In genomic region chr17:81088866-81089265, GRCm38 (mm10) we compare ENCODE assay signal across 25 mouse cellular contexts. TPM values are rescaled to one million over a fixed set of nuclear protein-coding genes. Genes with fewer than 3 reads are reported as not detected.
DNase-seq lines count a peak whose midpoint lies in the region; ATAC-seq and TF ChIP-seq lines count a peak whose summit lies in the region.
"Had no signal": no experiment of that assay in that cellular context is flagged by ENCODE, and none has a peak within 500 bp of the region (broad histone marks: within the 10 kb centered on the region; RNA-seq: fewer than 3 reads in every experiment).

No protein-coding gene starts in this region.

- no peaks in the 10 kb centered on the region for H3K9me3 ChIP-seq in embryonic facial prominence, embryonic 14.5 days (ENCODE audit: control insufficient read depth, low read length)
- no peaks in the 10 kb centered on the region for H3K9me3 ChIP-seq in embryonic facial prominence, embryonic 10.5 days
- H3K9me3 ChIP-seq in midbrain, postnatal 0 days (ENCODE audit: low read length): no peaks in the 10 kb centered on the region
- H3K9me3 ChIP-seq in midbrain, embryonic 14.5 days (ENCODE audit: control insufficient read depth, low read length): no peaks in the 10 kb centered on the region
- H3K9me3 ChIP-seq: embryonic facial prominence, embryonic 13.5 days; G1E; heart, embryonic 12.5 days; heart, embryonic 15.5 days; hindbrain, embryonic 10.5 days; hindbrain, embryonic 13.5 days; intestine, embryonic 15.5 days had no signal

- ATAC-seq in embryonic facial prominence, embryonic 14.5 days (ENCODE audit: low read depth): no peak; the same call in 1 of the 2 replicates
- ATAC-seq in midbrain, postnatal 0 days (ENCODE audit: low FRiP score): no peak
- no peak for ATAC-seq in midbrain, embryonic 14.5 days (ENCODE audit: low FRiP score, low TSS enrichment)
- ATAC-seq: hindbrain, embryonic 16.5 days; intestine, embryonic 15.5 days had no signal

- no peaks in the 10 kb centered on the region for H3K4me1 ChIP-seq in embryonic facial prominence, embryonic 14.5 days (ENCODE audit: control insufficient read depth, insufficient read depth, low read length)
- no peaks in the 10 kb centered on the region for H3K4me1 ChIP-seq in embryonic facial prominence, embryonic 10.5 days
- no peaks in the 10 kb centered on the region for H3K4me1 ChIP-seq in midbrain, postnatal 0 days (ENCODE audit: insufficient read depth, low read length)
- H3K4me1 ChIP-seq in midbrain, embryonic 14.5 days (ENCODE audit: control insufficient read depth, insufficient read depth, low read length): no peaks in the 10 kb centered on the region
- H3K4me1 ChIP-seq: heart, embryonic 12.5 days; heart, embryonic 15.5 days; hindbrain, embryonic 10.5 days; hindbrain, embryonic 13.5 days; intestine, embryonic 15.5 days had no signal

- WGBS in embryonic facial prominence, embryonic 14.5 days: 72% methylated on average over 3 of the region's 3 CpGs
- WGBS in embryonic facial prominence, embryonic 10.5 days: 75% methylated on average over 3 of the region's 3 CpGs
- 44% methylated on average over 3 of the region's 3 CpGs for WGBS in midbrain, postnatal 0 days
- WGBS in midbrain, embryonic 14.5 days: 36% methylated on average over 3 of the region's 3 CpGs

- peak; percentile 9 for DNase-seq in embryonic facial prominence, embryonic 14.5 days (ENCODE audit: low spot score)
- DNase-seq in embryonic facial prominence, embryonic 10.5 days (ENCODE audit: low spot score): no peak
- peak; percentile 10 for DNase-seq in midbrain, postnatal 0 days (ENCODE audit: low spot score)
- no peak for DNase-seq in midbrain, embryonic 14.5 days
- DNase-seq in retina, postnatal 1 day: peak; percentile 58
- DNase-seq in thymus, postnatal 36 days: no peak
- DNase-seq: adrenal gland, adult 2 months; adrenal gland, postnatal 14 days; B cell, adult 2 months; cerebellum, adult 11-12 months; cerebellum, adult 9-10 months; cerebellum, postnatal 14 days; gastrocnemius, postnatal 25 days; heart, adult 18-20 months; heart, postnatal 10 days; heart, postnatal 36 days had no signal

- no peaks in the 10 kb centered on the region for H3K36me3 ChIP-seq in embryonic facial prominence, embryonic 14.5 days (ENCODE audit: control insufficient read depth, insufficient read depth, low read length)
- no peaks in the 10 kb centered on the region for H3K36me3 ChIP-seq in embryonic facial prominence, embryonic 10.5 days (replicated peaks)
- no peaks in the 10 kb centered on the region for H3K36me3 ChIP-seq in midbrain, postnatal 0 days (ENCODE audit: insufficient read depth, low read length)
- H3K36me3 ChIP-seq in midbrain, embryonic 14.5 days (ENCODE audit: control insufficient read depth, insufficient read depth, low read length): no peaks in the 10 kb centered on the region
- H3K36me3 ChIP-seq: embryonic facial prominence, embryonic 13.5 days; G1E; heart, embryonic 12.5 days; heart, embryonic 15.5 days; hindbrain, embryonic 10.5 days; hindbrain, embryonic 13.5 days; intestine, embryonic 15.5 days had no signal

- no peak overlapping the region for H3K27ac ChIP-seq in embryonic facial prominence, embryonic 14.5 days (replicated peaks; ENCODE audit: low read depth, low read length)
- H3K27ac ChIP-seq in embryonic facial prominence, embryonic 10.5 days (replicated peaks): no peak overlapping the region
- no peak overlapping the region for H3K27ac ChIP-seq in midbrain, postnatal 0 days (ENCODE audit: low read depth, low read length)
- H3K27ac ChIP-seq in midbrain, embryonic 14.5 days (replicated peaks; ENCODE audit: low read depth, low read length): no peak overlapping the region
- H3K27ac ChIP-seq: embryonic facial prominence, embryonic 13.5 days; heart, embryonic 15.5 days; hindbrain, embryonic 10.5 days; hindbrain, embryonic 13.5 days; intestine, embryonic 15.5 days had no signal

- H3K27me3 ChIP-seq in embryonic facial prominence, embryonic 14.5 days (replicated peaks; ENCODE audit: control insufficient read depth, insufficient read depth, low read length): no peaks in the 10 kb centered on the region
- H3K27me3 ChIP-seq in embryonic facial prominence, embryonic 10.5 days (replicated peaks; ENCODE audit: low read depth, poor library complexity, severe bottlenecking): no peaks in the 10 kb centered on the region
- H3K27me3 ChIP-seq in midbrain, postnatal 0 days (ENCODE audit: insufficient read depth, low read length): no peaks in the 10 kb centered on the region
- H3K27me3 ChIP-seq in midbrain, embryonic 14.5 days (ENCODE audit: control insufficient read depth, insufficient read depth, low read length): no peaks in the 10 kb centered on the region
- H3K27me3 ChIP-seq: CH12.LX; embryonic facial prominence, embryonic 13.5 days; heart, embryonic 12.5 days; heart, embryonic 15.5 days; hindbrain, embryonic 13.5 days; intestine, embryonic 15.5 days had no signal

- H3K9ac ChIP-seq in embryonic facial prominence, embryonic 14.5 days (ENCODE audit: low read depth, low read length): no peak overlapping the region
- H3K9ac ChIP-seq in midbrain, postnatal 0 days (replicated peaks; ENCODE audit: low read length, poor library complexity, severe bottlenecking): no peak overlapping the region
- no peak overlapping the region for H3K9ac ChIP-seq in midbrain, embryonic 14.5 days (replicated peaks; ENCODE audit: low read length)
- H3K9ac ChIP-seq: embryonic facial prominence, embryonic 13.5 days; heart, embryonic 12.5 days; heart, embryonic 15.5 days; hindbrain, embryonic 13.5 days; intestine, embryonic 15.5 days had no signal

- no peak for TF ChIP-seq CTCF in midbrain, postnatal 0 days (IDR thresholded peaks at IDR 0.05)

- H3K4me2 ChIP-seq in embryonic facial prominence, embryonic 14.5 days (ENCODE audit: low read depth, low read length): no peak overlapping the region
- no peak overlapping the region for H3K4me2 ChIP-seq in midbrain, postnatal 0 days (ENCODE audit: low read depth, low read length, poor library complexity, severe bottlenecking)
- H3K4me2 ChIP-seq in midbrain, embryonic 14.5 days (ENCODE audit: low read length): no peak overlapping the region
- H3K4me2 ChIP-seq: embryonic facial prominence, embryonic 13.5 days; heart, embryonic 12.5 days; heart, embryonic 15.5 days; hindbrain, embryonic 13.5 days; intestine, embryonic 15.5 days had no signal

- no peak overlapping the region for H3K4me3 ChIP-seq in embryonic facial prominence, embryonic 14.5 days (ENCODE audit: low read depth, low read length)
- no peak overlapping the region for H3K4me3 ChIP-seq in embryonic facial prominence, embryonic 10.5 days
- no peak overlapping the region for H3K4me3 ChIP-seq in midbrain, postnatal 0 days (ENCODE audit: low read depth, low read length)
- no peak overlapping the region for H3K4me3 ChIP-seq in midbrain, embryonic 14.5 days (replicated peaks; ENCODE audit: low read depth, low read length)
- H3K4me3 ChIP-seq: embryonic facial prominence, embryonic 13.5 days; heart, embryonic 12.5 days; heart, embryonic 15.5 days; hindbrain, embryonic 10.5 days; hindbrain, embryonic 13.5 days; intestine, embryonic 15.5 days had no signal

RNA-seq across cellular contexts. Expression of gene Thumpd2, which starts 24.0 kb away (rescaled TPM):
- polyA plus RNA-seq in embryonic facial prominence, embryonic 14.5 days (2014; fragmentation: Nextera tagmentation; extraction: Ambion mirVana): 11.6 and 15.1 TPM in 2 replicates
- polyA plus RNA-seq in embryonic facial prominence, embryonic 10.5 days (2016; fragmentation: Nextera tagmentation; extraction: Ambion mirVana): 14.0 and 14.4 TPM in 2 replicates
- 2.6 and 3.1 TPM in 2 replicates for total RNA-seq in midbrain, postnatal 0 days (2014; rRNA removed)
- polyA plus RNA-seq in midbrain, postnatal 0 days (2015; fragmentation: Nextera tagmentation; extraction: Ambion mirVana): 5.5 and 5.7 TPM in 2 replicates
- polyA plus RNA-seq in midbrain, embryonic 14.5 days (2014; fragmentation: Nextera tagmentation; extraction: Ambion mirVana): 7.6 and 9.1 TPM in 2 replicates

Comparison
In these comparisons a context has a peak if more than half of its experiments do, and no peak if none do; other contexts are left out.
1. DNase-seq: peak in embryonic facial prominence, embryonic 14.5 days (single experiment), midbrain, postnatal 0 days (single experiment) and retina, postnatal 1 day (single experiment); none in embryonic facial prominence, embryonic 10.5 days (single experiment), midbrain, embryonic 14.5 days (single experiment) and thymus, postnatal 36 days (0 of 2).